Mouse (Mus musculus): ENCODE data around the gene Sec24a.

GRCm38 (mm10) chr11:51650261-51650660 is 113.2 kb downstream of the Sec24a start:
- TF ChIP-seq CTCF (IDR thresholded peaks at IDR 0.05; ENCODE audit: borderline replicate concordance, insufficient read depth, low read depth, low read length) = no peak
- TF ChIP-seq POLR2A (IDR thresholded peaks at IDR 0.05; ENCODE audit: borderline replicate concordance, insufficient read depth, low read length) = no peak
